Mouse (Mus musculus): ENCODE measurements at regions not wholly inside any gene's neighbourhood (a gene's known extent, or its start where the extent isn't known, plus 50 kb on each side); places are given as distances from the start of the nearest gene placed in this dataset.

DNA sequence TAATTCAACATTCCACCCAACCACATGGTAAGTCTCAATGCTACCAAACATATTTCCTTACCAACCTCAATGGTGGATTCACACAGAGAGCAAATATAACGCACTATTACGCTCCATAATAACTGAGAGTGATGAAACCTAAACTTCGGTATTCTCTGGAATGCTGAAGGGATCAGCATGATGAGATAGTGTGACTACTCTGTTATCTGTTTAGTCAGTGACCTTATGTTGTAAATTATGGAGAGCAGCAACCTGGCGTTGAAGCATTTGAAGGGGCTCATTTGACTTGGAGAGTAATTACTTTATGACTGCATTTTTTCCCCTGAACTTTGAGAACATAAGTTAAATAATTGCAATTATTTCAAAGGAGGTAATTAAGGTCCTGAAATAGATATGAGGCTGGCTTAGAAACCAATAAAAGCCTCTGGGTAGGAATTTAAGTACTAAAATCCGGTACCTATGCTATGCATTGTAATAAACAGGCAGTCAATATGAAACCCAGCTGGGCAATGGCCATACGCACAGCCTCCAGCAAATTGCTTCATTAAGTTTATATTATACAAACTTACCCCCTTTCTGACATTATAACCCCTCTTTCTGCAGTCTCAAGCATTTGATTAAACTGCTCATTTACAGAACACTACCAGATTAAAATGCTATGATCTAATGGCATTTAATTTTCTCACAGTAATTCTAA lies 1378.9 kb upstream of the Jmjd1c start:
- CTCF ChIA-PET = no interaction called here
- POLR2A ChIA-PET = no interaction called here

DNA sequence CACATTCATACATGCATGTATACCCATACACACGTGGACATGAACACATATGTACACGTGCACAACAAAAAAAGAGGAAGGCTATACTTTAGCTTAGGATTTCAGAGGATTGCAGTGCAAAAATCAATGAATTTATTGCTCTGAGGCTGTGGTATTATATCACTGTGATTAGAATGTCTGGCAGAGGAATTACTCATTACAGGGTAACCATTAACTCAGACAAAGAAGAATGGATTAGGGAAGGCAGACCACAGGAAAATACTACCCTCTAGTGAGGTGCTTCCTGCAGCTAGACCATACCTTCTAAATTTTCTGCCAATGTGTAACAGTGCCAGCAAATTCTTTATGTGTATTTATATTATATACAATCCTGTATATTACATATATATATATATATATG lies 1373.4 kb upstream of the Jmjd1c start:
- POLR2A ChIA-PET = no interaction called here
- CTCF ChIA-PET = interaction anchor here in 1 of 4 experiments (0.7 kb wide), 1 partner anchor 161 kb away, joined by 5 read pairs; no protein-coding TSS in a partner anchor

DNA sequence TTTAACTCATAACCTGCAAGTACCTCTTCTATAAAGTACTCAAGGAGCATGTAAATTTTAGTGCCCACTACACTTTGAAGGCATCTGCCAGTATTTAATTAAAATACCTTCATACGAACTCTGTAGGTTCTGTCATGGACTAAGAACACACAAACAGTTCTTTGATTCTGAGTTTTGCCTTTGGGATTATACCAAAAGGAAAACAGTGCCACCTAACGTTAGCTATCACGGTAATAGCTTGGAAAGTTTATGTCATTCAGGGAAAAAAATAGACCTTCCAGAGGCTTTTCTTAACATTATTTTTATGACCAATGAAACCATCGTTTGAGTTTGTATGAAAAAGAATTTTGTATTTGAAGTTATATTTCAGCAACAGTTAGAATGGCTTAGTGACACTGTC lies 1326.5 kb upstream of the Jmjd1c start:
- ChIA-PET CTCF (interaction anchor here in 1 of 4 experiments (0.5 kb wide), 1 partner anchor 194 kb away, joined by 3 read pairs; no protein-coding TSS in a partner anchor), POLR2A (no interaction called here)

GRCm38 (mm10) chr10:65771936-65772335 lies 1324.0 kb upstream of the Jmjd1c start:
- POLR2A ChIA-PET = no interaction called here
- CTCF ChIA-PET = no interaction called here

- ChIA-PET POLR2A (no interaction called here), CTCF (no interaction called here)
These were observed 1310.9 kb upstream of the Jmjd1c start for GRCm38 (mm10) chr10:65784994-65785393.

All from embryonic stem cell, embryonic (primary cell).